Mouse (Mus musculus): ENCODE measurements around the gene Rgl1.

Rgl1 gene

GRCm38 (mm10) chr1:152767749-152768488 lies 1.8 kb upstream of the Rgl1 start:
- Histone ChIP-seq H3K9me3 (ENCODE audit: low read length) (no peaks in the 10 kb centered on the region), H3K27me3 (ENCODE audit: insufficient read depth, low read length) (peaks cover 21% of the 10 kb centered on the region), H3K36me3 (ENCODE audit: insufficient read depth, low read length) (peaks cover 45% of the 10 kb centered on the region), H3K4me1 (replicated peaks; ENCODE audit: low read depth, low read length) (peaks cover 20% of the 10 kb centered on the region), H3K4me3 (replicated peaks; ENCODE audit: low read length) (no peak overlapping the region)
- TF ChIP-seq CTCF (conservative IDR thresholded peaks at IDR 0.05; ENCODE audit: low read length) (peak; percentile 93), NANOG (IDR thresholded peaks at IDR 0.05; ENCODE audit: borderline replicate concordance, low read length) (no peak)

GRCm38 (mm10) chr1:152766804-152767748 lies 925 bp upstream of the Rgl1 start:
- no peaks in the 10 kb centered on the region for H3K9me3 ChIP-seq (ENCODE audit: low read length)
- H3K4me3 ChIP-seq (replicated peaks; ENCODE audit: low read length): peak overlapping the region; percentile 98
- TF ChIP-seq CTCF (conservative IDR thresholded peaks at IDR 0.05; ENCODE audit: low read length) (no peak), NANOG (IDR thresholded peaks at IDR 0.05; ENCODE audit: borderline replicate concordance, low read length) (no peak), POU5F1 (IDR thresholded peaks at IDR 0.05; ENCODE audit: borderline replicate concordance, low read length) (no peak)
- peaks cover 21% of the 10 kb centered on the region for H3K27me3 ChIP-seq (ENCODE audit: insufficient read depth, low read length)
- peaks cover 20% of the 10 kb centered on the region for H3K4me1 ChIP-seq (replicated peaks; ENCODE audit: low read depth, low read length)
- peaks cover 36% of the 10 kb centered on the region for H3K36me3 ChIP-seq (ENCODE audit: insufficient read depth, low read length)

- H3K4me1 ChIP-seq (replicated peaks; ENCODE audit: low read depth, low read length): peaks cover 7% of the 10 kb centered on the region
- TF ChIP-seq NANOG (IDR thresholded peaks at IDR 0.05; ENCODE audit: borderline replicate concordance, low read length) (no peak), POU5F1 (IDR thresholded peaks at IDR 0.05; ENCODE audit: borderline replicate concordance, low read length) (no peak), CTCF (conservative IDR thresholded peaks at IDR 0.05; ENCODE audit: low read length) (no peak)
- H3K4me3 ChIP-seq (replicated peaks; ENCODE audit: low read length): no peak overlapping the region
- peaks cover 21% of the 10 kb centered on the region for H3K27me3 ChIP-seq (ENCODE audit: insufficient read depth, low read length)
- no peaks in the 10 kb centered on the region for H3K9me3 ChIP-seq (ENCODE audit: low read length)
- H3K36me3 ChIP-seq (ENCODE audit: insufficient read depth, low read length): no peaks in the 10 kb centered on the region
These were observed 4.4 kb downstream of the Rgl1 start for GRCm38 (mm10) chr1:152761791-152762190.

- Histone ChIP-seq H3K4me3 (replicated peaks; ENCODE audit: low read length) (no peak within 1 kb of the TSS), H3K27me3 (ENCODE audit: insufficient read depth, low read length) (0 out of 2 replicates have a peak, but pooled peaks cover 4% of the 10 kb centered on the region), H3K9me3 (ENCODE audit: low read length) (no peaks in the 10 kb centered on the region), H3K36me3 (ENCODE audit: insufficient read depth, low read length) (no peaks in the 10 kb centered on the region), H3K4me1 (replicated peaks; ENCODE audit: low read depth, low read length) (no peaks in the 10 kb centered on the region)
- TF ChIP-seq NANOG (IDR thresholded peaks at IDR 0.05; ENCODE audit: borderline replicate concordance, low read length) (no peak), POU5F1 (IDR thresholded peaks at IDR 0.05; ENCODE audit: borderline replicate concordance, low read length) (no peak), CTCF (conservative IDR thresholded peaks at IDR 0.05; ENCODE audit: low read length) (no peak)
These were observed 15.7 kb downstream of the Rgl1 start, which contains the start of gene Apobec4 for GRCm38 (mm10) chr1:152750312-152750965. Apobec4 (plus strand) TSS chr1:152750551.

- 0 out of 2 replicates have a peak, but pooled peaks cover 4% of the 10 kb centered on the region for H3K27me3 ChIP-seq (ENCODE audit: insufficient read depth, low read length)
- TF ChIP-seq CTCF (conservative IDR thresholded peaks at IDR 0.05; ENCODE audit: low read length): no peak
- no peak for TF ChIP-seq NANOG (IDR thresholded peaks at IDR 0.05; ENCODE audit: borderline replicate concordance, low read length)
- no peak for TF ChIP-seq POU5F1 (IDR thresholded peaks at IDR 0.05; ENCODE audit: borderline replicate concordance, low read length)
- H3K9me3 ChIP-seq (ENCODE audit: low read length): no peaks in the 10 kb centered on the region
- H3K4me1 ChIP-seq (replicated peaks; ENCODE audit: low read depth, low read length): no peaks in the 10 kb centered on the region
- H3K36me3 ChIP-seq (ENCODE audit: insufficient read depth, low read length): no peaks in the 10 kb centered on the region
- no peak overlapping the region for H3K4me3 ChIP-seq (replicated peaks; ENCODE audit: low read length)
These were observed 16.9 kb downstream of the Rgl1 start for GRCm38 (mm10) chr1:152749276-152749675.

- Histone ChIP-seq H3K4me3 (replicated peaks; ENCODE audit: low read length) (no peak overlapping the region), H3K36me3 (ENCODE audit: insufficient read depth, low read length) (no peaks in the 10 kb centered on the region), H3K27me3 (ENCODE audit: insufficient read depth, low read length) (0 out of 2 replicates have a peak, but pooled peaks cover 4% of the 10 kb centered on the region), H3K4me1 (replicated peaks; ENCODE audit: low read depth, low read length) (no peaks in the 10 kb centered on the region), H3K9me3 (ENCODE audit: low read length) (no peaks in the 10 kb centered on the region)
- no peak for TF ChIP-seq NANOG (IDR thresholded peaks at IDR 0.05; ENCODE audit: borderline replicate concordance, low read length)
- TF ChIP-seq CTCF (conservative IDR thresholded peaks at IDR 0.05; ENCODE audit: low read length): peak; percentile 44
These were observed 19.7 kb downstream of the Rgl1 start for GRCm38 (mm10) chr1:152746426-152746825.

- no peaks in the 10 kb centered on the region for H3K9me3 ChIP-seq (ENCODE audit: low read length)
- H3K4me1 ChIP-seq (replicated peaks; ENCODE audit: low read depth, low read length): no peaks in the 10 kb centered on the region; the same call in 1 of the 2 replicates
- no peaks in the 10 kb centered on the region for H3K36me3 ChIP-seq (ENCODE audit: insufficient read depth, low read length)
- 0 out of 2 replicates have a peak, but pooled peaks cover 4% of the 10 kb centered on the region for H3K27me3 ChIP-seq (ENCODE audit: insufficient read depth, low read length)
- H3K4me3 ChIP-seq (replicated peaks; ENCODE audit: low read length): no peak overlapping the region
- TF ChIP-seq POU5F1 (IDR thresholded peaks at IDR 0.05; ENCODE audit: borderline replicate concordance, low read length) (no peak), NANOG (IDR thresholded peaks at IDR 0.05; ENCODE audit: borderline replicate concordance, low read length) (no peak), CTCF (conservative IDR thresholded peaks at IDR 0.05; ENCODE audit: low read length) (no peak)
These were observed 22.9 kb downstream of the Rgl1 start for GRCm38 (mm10) chr1:152743095-152743826.
